Mouse (Mus musculus) E14TG2a.4 (cell line): ENCODE results near the gene Nucb1.

Experiments
- CTCF ChIP-seq: conservative IDR thresholded peaks from 2 replicates; pipeline ENCODE4 v1.5.1; 2014; ENCODE audit warnings: low read length
- POU5F1 ChIP-seq: IDR thresholded peaks from 2 replicates; pipeline ENCODE4 v1.6.1; 2014; ENCODE audit warnings: low read length, borderline replicate concordance

GRCm38 (mm10) chr7:45478774-45479173 lies 31.4 kb downstream of the Nucb1 start:
- no peak for TF ChIP-seq CTCF
- no peak for TF ChIP-seq POU5F1
